Mouse (Mus musculus): ENCODE data around the gene Kcng3.

DNA sequence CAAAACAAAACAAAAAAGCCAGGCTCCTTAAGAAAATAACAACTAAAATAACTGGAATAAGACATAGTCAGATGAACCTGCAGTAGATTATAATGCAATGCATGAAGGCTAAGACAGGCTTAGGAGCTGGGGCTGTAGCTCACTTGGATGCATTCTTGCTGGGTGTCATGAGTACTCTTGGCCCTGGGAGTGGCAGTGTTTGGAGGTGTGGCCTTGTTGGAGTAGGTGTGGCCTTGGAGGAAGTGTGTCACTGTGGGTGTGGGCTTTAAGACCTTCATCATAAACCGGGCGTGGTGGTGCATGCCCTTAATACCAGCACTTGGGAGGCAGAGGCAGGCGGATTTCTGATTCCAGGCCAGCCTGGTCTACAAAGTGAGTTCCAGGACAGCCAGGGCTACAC lies 18.3 kb upstream of the Kcng3 start:
- no peak for TF ChIP-seq CTCF (IDR thresholded peaks at IDR 0.05; ENCODE audit: low read depth, low read length)
- TF ChIP-seq POLR2A (IDR thresholded peaks at IDR 0.05; ENCODE audit: borderline replicate concordance, low read depth, low read length) = no peak
